Mouse (Mus musculus) T-cell, adult 2 months (primary cell): ENCODE data around the gene Polr3h.
A peak's percentile ranks its signal among the peaks of the same experiment; 100 is the strongest.

ENCODE experiments used
- DNase-seq: peaks from one replicate; pipeline ENCODE4 v3.0.0; 2022; ENCODE audit warnings: low spot score

Gene Polr3h

GRCm38 (mm10) chr15:81949076-81949475 lies 23.0 kb upstream of the Polr3h start:
- no peak for DNase-seq

DNA sequence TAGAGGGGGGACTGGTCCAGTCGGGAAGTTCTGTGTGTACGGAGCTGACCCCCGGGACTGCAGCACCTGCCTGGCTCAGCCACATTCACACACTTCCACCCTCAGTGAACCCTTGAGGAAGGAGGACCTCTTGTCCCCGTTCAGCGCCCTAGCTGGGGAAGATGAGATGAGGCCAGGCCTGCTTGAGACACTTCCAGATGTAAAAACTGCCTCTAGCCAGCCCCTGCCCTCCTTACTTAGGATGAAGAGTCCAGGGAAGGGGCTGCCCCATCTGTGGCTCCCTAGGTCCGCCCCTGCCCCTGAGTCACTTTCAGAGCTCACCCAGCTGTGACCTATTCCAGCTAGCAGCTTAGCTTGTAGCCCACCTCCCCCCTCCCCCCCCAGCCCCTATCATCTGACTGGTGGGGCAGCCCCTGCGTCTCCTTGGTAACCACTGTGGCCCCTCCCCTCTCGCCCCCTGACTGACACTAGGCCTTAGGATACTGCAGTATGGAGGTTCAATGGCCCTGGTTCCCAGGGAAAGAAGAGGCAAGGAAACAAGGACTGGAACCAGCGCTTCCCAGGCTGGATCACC lies 17.2 kb upstream of the Polr3h start:
- no peak for DNase-seq

DNA sequence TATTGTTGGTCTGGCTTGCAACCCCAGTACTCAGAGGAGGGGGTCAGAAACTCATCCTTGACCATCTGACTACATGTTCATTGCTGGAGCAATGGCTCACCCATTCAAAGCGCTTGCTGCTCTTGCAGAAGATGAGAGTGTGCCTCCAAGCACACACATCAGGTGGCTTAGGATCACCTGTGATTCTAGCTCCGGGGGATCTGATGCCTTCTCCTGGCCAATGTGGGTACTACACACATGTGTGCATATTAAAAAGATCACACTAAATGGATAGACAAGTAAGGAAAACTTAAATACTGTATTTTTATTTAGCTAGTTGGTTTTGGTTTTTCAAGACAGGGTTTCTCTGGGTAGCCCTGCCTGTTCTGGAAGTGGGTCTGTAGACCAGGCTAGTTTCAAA lies 15.0 kb upstream of the Polr3h start:
- DNase-seq = no peak

DNA sequence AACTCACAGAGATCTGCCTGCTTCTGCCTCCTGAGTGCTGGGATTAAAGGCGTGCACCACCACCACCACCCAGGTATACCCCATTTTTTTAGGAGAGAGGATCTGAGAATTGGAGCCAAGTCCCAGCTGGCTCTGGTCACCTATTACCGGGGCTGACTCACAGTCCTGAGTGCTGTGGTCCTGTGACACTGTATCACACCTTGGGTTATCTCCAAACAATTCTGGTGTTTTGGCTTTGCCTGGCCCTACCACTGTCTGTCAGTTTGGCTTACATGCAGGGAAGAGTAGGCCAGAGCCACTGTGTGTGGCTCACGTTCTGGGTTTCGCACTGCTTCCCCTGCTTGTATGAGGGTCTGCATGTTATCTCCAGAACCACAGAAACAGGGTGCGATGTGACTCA lies 14.2 kb upstream of the Polr3h start:
- no peak for DNase-seq

- DNase-seq = no peak
These were observed 13.7 kb upstream of the Polr3h start for GRCm38 (mm10) chr15:81939774-81940173.

DNA sequence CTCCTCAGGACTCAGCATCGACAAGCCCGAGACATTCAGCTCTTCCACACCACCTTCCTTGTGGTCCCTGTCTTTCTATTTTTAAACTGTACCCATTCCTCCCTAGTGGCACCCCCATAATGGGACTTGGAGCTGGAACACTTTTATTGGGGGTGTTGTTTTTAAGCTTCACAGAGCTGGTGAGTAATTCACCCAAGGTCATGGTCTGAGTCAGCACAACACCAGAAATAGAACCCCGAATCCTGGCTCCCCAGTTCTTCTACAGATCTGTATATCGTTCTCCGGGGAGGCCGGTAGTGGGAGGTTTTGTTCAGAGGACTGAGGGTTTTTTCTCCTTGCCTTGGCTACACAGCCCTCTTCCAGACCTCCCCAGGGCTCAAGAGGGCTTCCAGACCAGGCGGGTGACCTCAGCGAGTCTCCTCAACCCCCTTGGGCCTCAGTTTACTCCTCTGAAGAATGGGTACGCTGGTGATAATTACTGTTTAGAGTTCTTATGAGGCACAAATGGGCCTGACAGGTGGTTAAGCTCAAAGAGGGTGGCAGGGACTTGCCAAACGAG lies 13.2 kb upstream of the Polr3h start:
- no peak for DNase-seq

DNA sequence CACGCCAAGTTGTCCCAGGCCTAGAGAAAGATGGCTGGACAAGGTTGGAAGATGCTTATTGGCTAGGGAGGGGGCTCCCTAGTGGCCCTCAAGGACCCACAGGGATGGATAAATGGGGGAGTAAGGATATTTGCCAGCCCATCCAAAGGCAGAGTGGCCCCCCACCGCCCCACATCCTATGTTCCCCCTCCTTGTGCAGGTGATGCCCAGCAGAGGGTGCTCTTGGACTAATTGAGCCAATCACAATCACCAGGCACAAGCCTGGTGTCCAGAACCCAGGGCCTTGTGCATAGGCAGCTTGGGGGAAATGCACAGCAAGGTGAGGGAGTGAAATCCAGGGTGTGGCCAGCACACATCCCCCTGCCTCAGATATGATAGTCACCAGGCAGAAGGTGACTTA lies 12.2 kb upstream of the Polr3h start:
- DNase-seq = no peak

GRCm38 (mm10) chr15:81937098-81937972 lies 11.3 kb upstream of the Polr3h start:
- no peak for DNase-seq

DNA sequence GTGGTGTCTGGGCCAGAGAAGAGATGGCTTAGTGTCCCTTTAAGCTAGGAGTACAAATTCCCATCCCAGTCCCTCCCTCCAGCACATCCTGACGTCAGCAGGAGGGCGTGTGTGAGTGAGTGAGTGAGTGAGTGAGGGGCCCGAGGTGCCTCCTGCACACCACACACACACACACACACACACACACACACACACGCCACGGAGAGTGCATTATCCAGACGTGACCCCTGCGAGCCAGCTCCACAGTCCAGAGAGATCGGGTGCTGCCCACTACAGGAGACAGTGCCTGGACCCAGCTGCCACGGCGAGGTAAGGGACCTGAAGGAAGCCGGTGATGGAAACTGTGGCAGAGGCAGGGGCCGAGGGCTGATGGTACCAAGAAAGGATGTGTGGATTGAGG lies 10.6 kb upstream of the Polr3h start, which contains the start of gene Csdc2:
TSS of gene Csdc2 (plus strand) at position 81 of the 400 bp plus-strand sequence.
- DNase-seq = no peak

DNA sequence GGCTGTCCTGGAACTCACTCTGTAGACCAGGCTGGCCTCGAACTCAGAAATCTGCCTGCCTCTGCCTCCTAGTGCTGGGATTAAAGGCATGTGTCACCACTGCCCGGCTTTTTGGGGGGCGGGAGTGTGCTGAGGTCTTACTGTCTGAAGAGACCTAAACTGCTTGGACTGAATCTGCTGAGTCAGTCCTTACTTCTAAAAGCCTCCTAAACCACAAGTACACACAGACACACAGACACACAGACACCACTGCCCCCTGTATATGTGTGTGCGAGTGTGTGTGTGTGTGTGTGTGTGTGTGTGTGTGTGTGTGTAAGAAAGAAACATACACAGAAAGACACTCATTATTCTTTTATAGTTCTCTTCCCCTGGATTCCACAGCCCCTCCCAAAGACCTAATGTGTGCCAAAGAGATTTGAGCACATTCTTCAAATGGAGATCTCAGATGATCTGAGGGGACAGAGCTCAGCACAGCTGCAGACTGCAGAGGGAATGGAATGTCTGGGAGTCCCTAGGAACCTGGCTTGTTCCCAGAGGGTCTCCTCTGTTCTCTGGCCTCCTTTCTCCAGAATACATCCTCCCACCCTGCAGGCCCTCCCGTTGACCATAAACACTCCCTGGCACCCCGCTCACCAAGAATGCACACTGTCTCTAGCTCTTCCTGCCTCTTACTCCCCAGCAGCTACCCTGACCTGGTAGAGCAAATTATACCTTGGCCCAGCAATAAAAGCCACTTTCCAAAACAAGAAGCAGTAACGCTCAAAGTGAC lies 10.0 kb upstream of the Polr3h start:
- DNase-seq = no peak

GRCm38 (mm10) chr15:81933986-81934385 lies 7.9 kb upstream of the Polr3h start:
- no peak for DNase-seq

GRCm38 (mm10) chr15:81932951-81933470 lies 7.0 kb upstream of the Polr3h start:
- DNase-seq = peak; percentile 40

GRCm38 (mm10) chr15:81928277-81928676 lies 2.2 kb upstream of the Polr3h start:
- DNase-seq = no peak

GRCm38 (mm10) chr15:81927741-81928140 lies 1.7 kb upstream of the Polr3h start:
- no peak for DNase-seq

GRCm38 (mm10) chr15:81926446-81926822 lies 394 bp upstream of the Polr3h start:
- no peak for DNase-seq

GRCm38 (mm10) chr15:81924933-81925332 lies 1.1 kb downstream of the Polr3h start:
- DNase-seq = no peak

GRCm38 (mm10) chr15:81921255-81921654 lies 4.8 kb downstream of the Polr3h start:
- no peak for DNase-seq

- no peak for DNase-seq
These were observed 5.4 kb downstream of the Polr3h start for GRCm38 (mm10) chr15:81920546-81921217.

- DNase-seq = no peak
These were observed 7.0 kb downstream of the Polr3h start for GRCm38 (mm10) chr15:81919062-81919461.

- DNase-seq = peak; percentile 58
These were observed 8.2 kb downstream of the Polr3h start for GRCm38 (mm10) chr15:81917621-81918463.

DNA sequence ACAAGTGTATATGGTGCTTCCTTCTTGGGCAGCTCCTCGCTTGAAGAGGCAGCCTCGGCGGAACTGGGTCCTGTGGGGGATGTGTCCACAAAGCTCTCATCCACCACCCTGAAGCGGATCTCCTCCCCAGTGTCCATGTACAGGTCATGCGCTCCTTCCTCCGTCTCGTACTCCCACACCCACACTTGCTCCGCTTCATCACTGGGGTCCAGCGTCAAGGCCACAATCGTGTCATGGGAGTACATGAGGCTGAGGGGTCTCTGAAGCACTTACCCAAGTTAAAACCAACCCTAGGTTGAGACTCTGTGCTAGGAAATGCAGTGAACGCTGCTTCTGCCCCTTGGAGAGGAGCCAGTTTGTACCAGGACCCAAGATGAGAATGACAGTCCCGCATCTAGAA lies 8.8 kb downstream of the Polr3h start:
- DNase-seq = no peak
